Mouse (Mus musculus) MEL (cell line): ENCODE results near the gene Kif5a. TPM values are rescaled to one million over a fixed set of nuclear protein-coding genes. Genes with fewer than 3 reads are reported as not detected.

Experiments
- DNase-seq: peaks from one replicate; pipeline ENCODE4 v3.0.0; 2011; ENCODE audit warnings: low read depth, low spot score
- H3K27ac ChIP-seq: 2 replicates; pipeline ENCODE4 v1.5.1; 2012; ENCODE audit warnings: low read depth, mild to moderate bottlenecking, control low read depth, low read length, moderate library complexity; ENCODE audit not compliant: control insufficient read depth
- H3K27me3 ChIP-seq, 2 experiments: fragments of 150-350 bp in 1 of 2; sonication (generic) in 1 of 2; 2 replicates each; pipeline ENCODE4 v1.6.1; 2012; ENCODE audit warnings: low read length in 2 of 2, mild to moderate bottlenecking in 2 of 2, improper control_type of control experiment in 1 of 2, moderate library complexity in 1 of 2; ENCODE audit not compliant: insufficient read depth in 2 of 2, control insufficient read depth in 1 of 2
- H3K36me3 ChIP-seq, 2 experiments: 2 replicates each; pipeline ENCODE4 v1.6.1; 2012 to 2014; ENCODE audit warnings: low read length in 2 of 2, improper control_type of control experiment in 1 of 2, inconsistent platforms in 1 of 2, mild to moderate bottlenecking in 1 of 2; ENCODE audit not compliant: insufficient read depth in 2 of 2, control insufficient read depth in 1 of 2
- H3K4me1 ChIP-seq, 2 experiments: fragments of 150-350 bp in 1 of 2; sonication (generic) in 1 of 2; 2 replicates each; pipeline ENCODE4 v1.6.1; 2012; ENCODE audit warnings: low read length in 2 of 2, improper control_type of control experiment in 1 of 2, mild to moderate bottlenecking in 1 of 2; ENCODE audit not compliant: insufficient read depth in 2 of 2, control insufficient read depth in 1 of 2
- H3K4me3 ChIP-seq, 2 experiments: fragments of 150-350 bp in 1 of 2; sonication (generic) in 1 of 2; 2 replicates each; pipeline ENCODE4 v1.5.1; 2012; ENCODE audit warnings: low read depth in 2 of 2, low read length in 2 of 2, mild to moderate bottlenecking in 2 of 2, moderate library complexity in 2 of 2, control low read depth in 1 of 2, improper control_type of control experiment in 1 of 2; ENCODE audit not compliant: control insufficient read depth in 1 of 2, insufficient read depth in 1 of 2
- H3K79me2 ChIP-seq: 2 replicates; pipeline ENCODE4 v1.6.1; 2012; ENCODE audit warnings: mild to moderate bottlenecking, low read length, moderate library complexity; ENCODE audit not compliant: control insufficient read depth, poor library complexity, insufficient read depth
- H3K9ac ChIP-seq: 2 replicates; pipeline ENCODE4 v1.6.1; 2012; ENCODE audit warnings: low read depth, mild to moderate bottlenecking, control low read depth, low read length, moderate library complexity; ENCODE audit not compliant: control insufficient read depth, poor library complexity, severe bottlenecking
- H3K9me3 ChIP-seq: fragments of 150-350 bp; sonication (generic); replicated peaks from 2 replicates; pipeline ENCODE4 v1.6.1; 2012; ENCODE audit warnings: mild to moderate bottlenecking, low read length, improper control_type of control experiment, moderate library complexity; ENCODE audit not compliant: insufficient read depth
- E2F4 ChIP-seq: IDR thresholded peaks from 2 replicates; pipeline ENCODE4 v1.6.1; 2011; ENCODE audit warnings: low read depth, low read length, improper control_type of control experiment, borderline replicate concordance
- ELF1 ChIP-seq: IDR thresholded peaks from 2 replicates; pipeline ENCODE4 v1.6.1; 2014; ENCODE audit warnings: low read depth, mild to moderate bottlenecking, inconsistent platforms, low read length, improper control_type of control experiment, moderate library complexity
- MAFK ChIP-seq: IDR thresholded peaks from 2 replicates; pipeline ENCODE4 v1.6.1; 2011; ENCODE audit warnings: low read depth, mild to moderate bottlenecking, low read length, improper control_type of control experiment, borderline replicate concordance
- MAX ChIP-seq: IDR thresholded peaks from 2 replicates; pipeline ENCODE4 v1.6.1; 2011; ENCODE audit warnings: low read length, improper control_type of control experiment
- MEF2A ChIP-seq: IDR thresholded peaks from 2 replicates; pipeline ENCODE4 v1.6.1; 2014; ENCODE audit warnings: low read depth, mild to moderate bottlenecking, inconsistent platforms, low read length, improper control_type of control experiment; ENCODE audit not compliant: poor library complexity, insufficient replicate concordance, severe bottlenecking; ENCODE audit errors: extremely low read depth
- MXI1 ChIP-seq: IDR thresholded peaks from 2 replicates; pipeline ENCODE4 v1.6.1; 2011; ENCODE audit warnings: mild to moderate bottlenecking, low read depth, low read length, improper control_type of control experiment
- MYC ChIP-seq: IDR thresholded peaks from 2 replicates; pipeline ENCODE4 v1.6.1; 2011; ENCODE audit warnings: low read depth, mild to moderate bottlenecking, low read length, improper control_type of control experiment, moderate library complexity
- NELFE ChIP-seq: IDR thresholded peaks from 2 replicates; pipeline ENCODE4 v1.6.1; 2011; ENCODE audit warnings: low read depth, low read length, improper control_type of control experiment
- POLR2AphosphoS5 ChIP-seq: IDR thresholded peaks from 2 replicates; pipeline ENCODE4 v1.6.1; 2012; ENCODE audit warnings: low read depth, borderline replicate concordance, mild to moderate bottlenecking, inconsistent platforms, low read length, moderate library complexity, mixed read lengths
- RAD21 ChIP-seq: IDR thresholded peaks from 2 replicates; pipeline ENCODE4 v1.6.1; 2011; ENCODE audit warnings: mild to moderate bottlenecking, low read depth, low read length, improper control_type of control experiment
- RCOR1 ChIP-seq: IDR thresholded peaks from 2 replicates; pipeline ENCODE4 v1.6.1; 2012; ENCODE audit warnings: low read depth, mild to moderate bottlenecking, inconsistent platforms, low read length, improper control_type of control experiment
- SIN3A ChIP-seq: IDR thresholded peaks from 2 replicates; pipeline ENCODE4 v1.6.1; 2012; ENCODE audit warnings: low read length, improper control_type of control experiment, inconsistent platforms
- SMC3 ChIP-seq: IDR thresholded peaks from 2 replicates; pipeline ENCODE4 v1.6.1; 2011; ENCODE audit warnings: low read depth, low read length, improper control_type of control experiment
- TAL1 ChIP-seq: IDR thresholded peaks from 2 replicates; pipeline ENCODE4 v1.6.1; 2012; ENCODE audit warnings: mild to moderate bottlenecking, inconsistent platforms, low read length, moderate library complexity, mixed read lengths
- TBP ChIP-seq: IDR thresholded peaks from 2 replicates; pipeline ENCODE4 v1.8.0; 2011; ENCODE audit warnings: low read depth, low read length, improper control_type of control experiment
- USF2 ChIP-seq, 2 experiments: IDR thresholded peaks; 2 replicates each; pipeline ENCODE4 v1.6.1; 2011 to 2012; ENCODE audit warnings: improper control_type of control experiment in 2 of 2, low read length in 2 of 2, borderline replicate concordance in 1 of 2, inconsistent platforms in 1 of 2, low read depth in 1 of 2, mild to moderate bottlenecking in 1 of 2; ENCODE audit not compliant: insufficient read depth in 1 of 2
- ZC3H11A ChIP-seq: IDR thresholded peaks from 2 replicates; pipeline ENCODE4 v1.6.1; 2012; ENCODE audit warnings: low read depth, mild to moderate bottlenecking, inconsistent platforms, low read length, improper control_type of control experiment
- ZKSCAN1 ChIP-seq: IDR thresholded peaks from 2 replicates; pipeline ENCODE4 v1.6.1; 2012; ENCODE audit warnings: low read depth, mild to moderate bottlenecking, inconsistent platforms, low read length, improper control_type of control experiment, moderate library complexity
- ZNF384 ChIP-seq: IDR thresholded peaks from 2 replicates; pipeline ENCODE4 v1.6.1; 2012; ENCODE audit warnings: low read depth, mild to moderate bottlenecking, inconsistent platforms, low read length, improper control_type of control experiment
- polyA plus RNA-seq, 2 experiments: library from polyadenylated mRNA; stranded (reverse) in 1 of 2; unstranded in 1 of 2; fragments of >175 nt in 1 of 2; fragments of >200 nt in 1 of 2; gene quantifications; 2 replicates each; pipeline versions ENCODE4 v1.2.1 to v1.2.4; 2012; ENCODE audit warnings: low replicate concordance in 2 of 2, low read depth in 1 of 2; ENCODE audit not compliant: insufficient read length in 2 of 2, insufficient read depth in 1 of 2, missing spikeins in 1 of 2
- total RNA-seq: library from RNA; depleted of rRNA; stranded (reverse); fragments of 300-350 nt; gene quantifications from 2 replicates; pipeline ENCODE4 v1.2.3, GENCODE M21; 2012

The Kif5a gene
- total and polyA plus RNA-seq, 3 experiments, result 0.42 to 1.3 TPM; not detected in 1

- H3K36me3 ChIP-seq, result peaks cover 0 to 2% of the 10 kb centered on the region in 2 experiments; a peak in 1 of 4 replicates
- H3K9ac ChIP-seq, result no peak overlapping the region
- no peaks in the 10 kb centered on the region for H3K9me3 ChIP-seq
- no peaks in the 10 kb centered on the region for H3K79me2 ChIP-seq
- no peak for TF ChIP-seq ZKSCAN1
- TF ChIP-seq TBP, result no peak
- TF ChIP-seq SMC3, result no peak
- no peak for TF ChIP-seq MAX
- no peak for TF ChIP-seq MEF2A
- TF ChIP-seq POLR2AphosphoS5, result no peak
- TF ChIP-seq ZC3H11A, result no peak
- TF ChIP-seq NELFE, result no peak
- no peak for TF ChIP-seq TAL1
- TF ChIP-seq ZNF384, result no peak
- TF ChIP-seq MYC, result no peak
- no peak for TF ChIP-seq RAD21
- TF ChIP-seq ELF1, result no peak
- no peak for DNase-seq
- H3K4me3 ChIP-seq, result no peak overlapping the region
- H3K27me3 ChIP-seq, result no peaks in the 10 kb centered on the region
- H3K27ac ChIP-seq, result no peak overlapping the region
- H3K4me1 ChIP-seq, result peaks cover 0 to 21% of the 10 kb centered on the region in 2 experiments
These were observed 4.7 kb downstream of the Kif5a start for GRCm38 (mm10) chr10:127258489-127258888.

GRCm38 (mm10) chr10:127257790-127258189, 5.4 kb downstream of the Kif5a start:
- H3K4me1 ChIP-seq, result peaks cover 0 to 21% of the 10 kb centered on the region in 2 experiments
- no peak for DNase-seq
- no peak overlapping the region for H3K4me3 ChIP-seq
- no peak overlapping the region for H3K9ac ChIP-seq
- no peaks in the 10 kb centered on the region for H3K27me3 ChIP-seq
- TF ChIP-seq MAFK, result no peak
- TF ChIP-seq ELF1, result no peak
- H3K79me2 ChIP-seq, result no peaks in the 10 kb centered on the region
- H3K9me3 ChIP-seq, result no peaks in the 10 kb centered on the region
- H3K36me3 ChIP-seq, result no peaks in the 10 kb centered on the region
- no peak overlapping the region for H3K27ac ChIP-seq

- TF ChIP-seq SIN3A, result peak; percentile 53; the same call in 1 of the 2 replicates
- TF ChIP-seq MXI1, result peak; percentile 70
- no peak for TF ChIP-seq USF2 (IDR thresholded peaks at IDR 0.05; ENCODE audit: borderline replicate concordance in 1 of 2, insufficient read depth in 1 of 2, low read depth in 1 of 2, low read length in 2 of 2)
- TF ChIP-seq E2F4, result no peak
- TF ChIP-seq RCOR1, result no peak
- TF ChIP-seq, all 39 proteins: peak for 2
- H3K36me3 ChIP-seq, result no peaks in the 10 kb centered on the region
- H3K4me1 ChIP-seq, result peaks cover 0 to 4% of the 10 kb centered on the region in 2 experiments; a peak in 1 of 4 replicates
- H3K27me3 ChIP-seq, result no peaks in the 10 kb centered on the region
- no peak overlapping the region for H3K4me3 ChIP-seq
- no peaks in the 10 kb centered on the region for H3K79me2 ChIP-seq
- H3K9ac ChIP-seq, result no peak overlapping the region
- H3K9me3 ChIP-seq, result no peaks in the 10 kb centered on the region
- no peak overlapping the region for H3K27ac ChIP-seq
- DNase-seq, result no peak
These were observed 7.4 kb downstream of the Kif5a start for GRCm38 (mm10) chr10:127255625-127256345.
